Mouse (Mus musculus) MEL-GATA-1-ER (cell line): ENCODE measurements around the gene Gale.

Experiments used
- DNase-seq: peaks from one replicate; pipeline ENCODE4 v3.0.0-alpha.2; 2012; ENCODE audit warnings: low read depth; ENCODE audit errors: extremely low read depth

The Gale gene

GRCm38 (mm10) chr4:136008782-136009447 is 45.4 kb downstream of the Gale start:
- no peak for DNase-seq

GRCm38 (mm10) chr4:136010586-136010985 is 47.1 kb downstream of the Gale start:
- no peak for DNase-seq

- DNase-seq, result no peak
These were observed 52.6 kb downstream of the Gale start for GRCm38 (mm10) chr4:136016059-136016602.
